Mouse (Mus musculus) liver, embryonic 14.5 days (tissue): Measurements from ENCODE around the gene Ccl6.

Source experiments
- CTCF ChIP-seq: IDR thresholded peaks from 2 replicates; pipeline ENCODE4 v1.5.1; 2016; ENCODE audit warnings: antibody characterized with exemption, low read depth, control low read depth
- EP300 ChIP-seq: IDR thresholded peaks from 2 replicates; pipeline ENCODE4 v1.6.1; 2016; ENCODE audit warnings: antibody characterized with exemption, low read depth

GRCm38 (mm10) chr11:83572834-83573233 is 20.1 kb downstream of the Ccl6 start:
- no peak for TF ChIP-seq CTCF
- no peak for TF ChIP-seq EP300
